Mouse (Mus musculus) limb, embryonic 14.5 days (tissue): ENCODE data around the gene Mvb12b. TPM values are rescaled to one million over a fixed set of nuclear protein-coding genes. Genes with fewer than 3 reads are reported as not detected.

Experiments
- ATAC-seq: fragments of 200-750 bp; cut with Nextera tagmentation; 2 replicates; pipeline ENCODE4 v1.8.0; 2017; ENCODE audit warnings: low read depth, moderate number of reproducible peaks, moderate TSS enrichment; ENCODE audit not compliant: low FRiP score
- DNase-seq: peaks from one replicate; pipeline ENCODE4 v3.0.0-alpha.2; 2015; ENCODE audit warnings: low spot score
- H3K27ac ChIP-seq: fragments of 300-500 bp; sonication (generic); replicated peaks from 2 replicates; pipeline ENCODE4 v1.5.1; 2014; ENCODE audit warnings: low read depth, mild to moderate bottlenecking, low read length, moderate library complexity, mixed read lengths
- H3K27me3 ChIP-seq: fragments of 300-500 bp; sonication (generic); 2 replicates; pipeline ENCODE4 v1.6.1; 2014; ENCODE audit warnings: low read length, mixed read lengths; ENCODE audit not compliant: control insufficient read depth, insufficient read depth
- H3K36me3 ChIP-seq: fragments of 300-500 bp; sonication (generic); 2 replicates; pipeline ENCODE4 v1.6.1; 2014; ENCODE audit warnings: mild to moderate bottlenecking, low read length, moderate library complexity, mixed read lengths; ENCODE audit not compliant: control insufficient read depth, insufficient read depth
- H3K4me1 ChIP-seq: fragments of 300-500 bp; sonication (generic); 2 replicates; pipeline ENCODE4 v1.6.1; 2014; ENCODE audit warnings: antibody characterized with exemption, low read length, mixed read lengths; ENCODE audit not compliant: control insufficient read depth, insufficient read depth
- H3K4me2 ChIP-seq: fragments of 300-500 bp; sonication (generic); replicated peaks from 2 replicates; pipeline ENCODE4 v1.6.1; 2014; ENCODE audit warnings: low read depth, mild to moderate bottlenecking, low read length, moderate library complexity; ENCODE audit not compliant: severe bottlenecking
- H3K4me3 ChIP-seq: fragments of 300-500 bp; sonication (generic); replicated peaks from 2 replicates; pipeline ENCODE4 v1.5.1; 2014; ENCODE audit warnings: low read length
- H3K9ac ChIP-seq: fragments of 300-500 bp; sonication (generic); 2 replicates; pipeline ENCODE4 v1.6.1; 2014; ENCODE audit warnings: mild to moderate bottlenecking, low read depth, low read length, moderate library complexity; ENCODE audit not compliant: severe bottlenecking
- H3K9me3 ChIP-seq: fragments of 300-500 bp; sonication (generic); 2 replicates; pipeline ENCODE4 v1.6.1; 2016; ENCODE audit warnings: low read length; ENCODE audit not compliant: control insufficient read depth
- POLR2A ChIP-seq: fragments of 200-500 bp; IDR thresholded peaks from 2 replicates; pipeline ENCODE4 v1.8.0; 2012; ENCODE audit warnings: inconsistent platforms, mild to moderate bottlenecking, moderate library complexity, borderline replicate concordance; ENCODE audit not compliant: insufficient read depth, insufficient read length; ENCODE audit errors: extremely low read depth
- WGBS: fragments of 180-500 bp; shearing (Covaris S2); extraction: QIAGEN DNeasy Blood & Tissue Kit; methylation state at CpG from one replicate; pipeline ENCODE4 v1.1.7; 2014; 5-methylcytosine and 5-hydroxymethylcytosine counted together
- polyA plus RNA-seq, 2 experiments: library from polyadenylated mRNA; depleted of rRNA in 1 of 2; stranded (reverse) in 1 of 2; unstranded in 1 of 2; fragments of >200 nt; fragmentation: Nextera tagmentation in 1 of 2; extraction: Ambion mirVana in 1 of 2; gene quantifications; 2 replicates each; pipeline versions ENCODE4 v1.2.1 to v1.2.3; 2012 to 2014

The Mvb12b gene
- polyA plus RNA-seq, 2 experiments: 17.5 to 26.6 TPM

DNA sequence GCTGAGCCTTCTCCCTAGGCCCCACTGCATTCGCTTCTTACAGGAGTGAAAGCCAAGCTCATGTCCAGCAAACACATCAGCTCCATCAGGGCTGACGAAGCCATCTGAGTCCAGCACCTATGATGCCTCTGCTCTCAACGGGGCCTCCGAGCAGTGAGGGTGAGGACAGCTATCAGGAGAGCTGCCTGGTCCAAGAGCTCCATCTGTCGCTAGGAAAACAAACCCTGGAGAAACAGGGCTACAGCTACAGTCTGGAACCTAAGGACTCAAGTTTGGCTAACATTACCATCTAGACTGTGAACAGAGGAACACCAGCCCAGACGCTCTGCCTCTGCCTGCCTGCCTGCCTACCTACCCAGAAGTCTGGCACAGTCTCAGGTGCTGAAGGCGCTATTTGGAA is 104.3 kb downstream of the Mvb12b start:
- Histone ChIP-seq H3K27me3 (no peaks in the 10 kb centered on the region), H3K36me3 (peaks cover 18% of the 10 kb centered on the region), H3K9me3 (peaks cover 8% of the 10 kb centered on the region), H3K27ac (peak overlapping the region; percentile 20; the same call in 1 of the 2 replicates), H3K4me1 (peaks cover 25% of the 10 kb centered on the region), H3K4me3 (no peak overlapping the region), H3K4me2 (no peak overlapping the region), H3K9ac (no peak overlapping the region)
- ATAC-seq (no peak), DNase-seq (no peak)
- no peak for TF ChIP-seq POLR2A
- 84% methylated on average over 7 of the region's 7 CpGs for WGBS

DNA sequence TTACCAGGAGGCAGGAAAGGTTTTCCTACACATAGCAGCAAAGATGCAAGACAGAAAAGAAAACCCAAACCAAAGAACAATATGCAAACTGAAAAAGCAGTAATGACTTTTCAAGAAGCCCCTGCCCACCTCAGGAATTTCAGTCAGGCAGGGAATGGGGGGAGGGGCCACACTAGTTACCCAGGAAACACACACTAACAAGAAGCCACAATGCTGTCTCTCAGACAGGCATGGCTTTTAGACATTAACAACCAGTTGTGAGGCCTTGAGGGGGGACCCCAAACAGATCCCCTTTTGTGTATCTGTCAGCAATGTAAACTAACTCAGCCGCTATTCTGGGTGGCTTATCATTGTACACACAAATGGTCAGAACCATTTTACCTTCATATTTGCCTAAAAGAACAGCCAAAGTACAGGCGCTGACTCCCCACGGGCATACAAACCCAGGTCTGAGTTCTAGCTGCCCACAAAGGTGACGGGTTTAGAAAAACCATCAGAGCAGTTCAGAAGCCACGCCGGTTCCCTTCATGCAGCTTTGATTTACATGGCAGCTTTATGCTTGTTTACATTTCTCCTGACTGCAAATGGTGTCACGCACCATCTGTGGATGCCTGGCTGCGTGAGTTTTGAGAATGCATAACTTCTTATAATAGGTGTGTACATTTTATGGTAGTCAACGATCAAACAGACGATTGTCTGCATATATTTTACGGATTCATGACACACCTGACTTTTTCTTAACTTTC is 105.9 kb downstream of the Mvb12b start:
- H3K4me2 ChIP-seq: no peak overlapping the region
- WGBS: 41% methylated on average over 11 of the region's 11 CpGs

DNA sequence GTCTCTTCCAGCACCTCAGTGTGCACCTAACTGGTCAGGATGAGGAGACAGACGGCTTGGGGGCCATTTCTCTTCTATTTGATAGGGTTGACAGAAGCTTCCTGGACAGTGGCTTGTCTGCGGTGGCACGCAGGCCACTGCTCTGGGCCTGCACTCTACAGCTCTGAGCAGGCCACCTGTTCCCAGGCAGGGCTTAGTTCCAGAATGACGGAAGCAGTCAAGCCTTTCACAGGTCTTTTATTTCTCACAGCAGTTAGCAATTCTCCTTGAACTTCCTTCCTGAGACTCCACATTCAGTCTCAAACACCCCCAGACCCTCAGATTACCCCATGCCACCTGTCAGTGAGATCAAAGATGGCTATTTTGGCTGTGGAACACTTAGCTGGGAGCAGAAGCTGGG is 109.3 kb downstream of the Mvb12b start:
- 96% methylated on average over 4 of the region's 4 CpGs for WGBS
- no peak for DNase-seq
- Histone ChIP-seq H3K27ac (no peak overlapping the region), H3K4me2 (no peak overlapping the region), H3K9me3 (peaks cover 20% of the 10 kb centered on the region), H3K27me3 (no peaks in the 10 kb centered on the region), H3K4me1 (peaks cover 36% of the 10 kb centered on the region), H3K4me3 (no peak overlapping the region), H3K9ac (no peak overlapping the region), H3K36me3 (peaks cover 26% of the 10 kb centered on the region)
- no peak for TF ChIP-seq POLR2A
- ATAC-seq: no peak

More for the DNA sequence above, 105.9 kb downstream of the Mvb12b start:
- peak; percentile 56 for DNase-seq
- TF ChIP-seq POLR2A: no peak
- no peaks in the 10 kb centered on the region for H3K27me3 ChIP-seq
- peaks cover 18% of the 10 kb centered on the region; the same call in 1 of the 2 replicates for H3K4me1 ChIP-seq
- no peak overlapping the region for H3K4me3 ChIP-seq
- H3K36me3 ChIP-seq: peaks cover 26% of the 10 kb centered on the region
- no peak overlapping the region for H3K27ac ChIP-seq
- ATAC-seq: 0 out of 2 replicates have a peak, but pooled peaks have one; percentile 28
- no peak overlapping the region for H3K9ac ChIP-seq
- H3K9me3 ChIP-seq: peaks cover 20% of the 10 kb centered on the region

DNA sequence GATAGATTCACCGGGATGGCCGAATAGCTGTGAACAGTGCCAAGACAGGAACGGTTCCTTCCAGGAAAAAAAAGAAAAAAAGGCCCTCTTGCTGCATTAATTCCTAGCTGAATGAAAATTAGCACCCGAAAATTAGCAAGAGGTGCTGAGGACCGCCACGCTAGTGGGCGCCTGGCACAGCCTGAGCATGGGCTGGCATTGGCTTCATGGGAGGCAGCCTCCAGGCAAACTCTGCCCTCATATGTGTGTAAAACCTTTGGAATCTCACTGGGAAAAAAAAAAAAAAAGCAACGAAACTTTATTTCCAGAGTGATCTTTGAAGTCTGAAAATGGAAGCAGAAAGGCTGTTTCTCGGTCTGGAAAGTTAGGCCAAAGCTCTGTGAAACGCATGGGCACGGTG is 110.7 kb downstream of the Mvb12b start:
- no peak for TF ChIP-seq POLR2A
- no peak for ATAC-seq
- Histone ChIP-seq H3K27me3 (no peaks in the 10 kb centered on the region), H3K4me1 (peaks cover 43% of the 10 kb centered on the region), H3K4me2 (no peak overlapping the region), H3K36me3 (peaks cover 26% of the 10 kb centered on the region), H3K9me3 (peaks cover 20% of the 10 kb centered on the region), H3K27ac (peak overlapping the region; percentile 63), H3K9ac (no peak overlapping the region), H3K4me3 (no peak overlapping the region)
- DNase-seq: no peak
- 86% methylated on average over 11 of the region's 11 CpGs for WGBS

DNA sequence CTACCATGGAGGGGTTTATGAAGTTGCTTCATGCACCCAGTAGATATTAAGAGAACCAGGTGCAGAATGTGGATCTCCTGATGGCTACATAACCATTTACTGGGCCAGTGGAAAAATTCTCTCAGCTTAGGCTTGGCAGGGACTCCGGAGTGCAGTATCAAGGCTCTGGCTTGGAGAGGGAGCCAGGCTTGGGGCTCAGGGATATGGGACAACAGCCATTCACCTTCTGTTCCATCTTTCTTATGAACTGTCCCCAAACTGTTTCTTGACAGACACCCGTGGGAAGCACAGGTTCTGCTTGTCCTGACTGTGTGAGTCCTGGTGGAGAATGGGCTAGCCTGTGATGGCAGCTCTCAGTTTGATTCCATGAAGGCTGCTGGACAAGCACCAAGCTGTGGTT is 112.9 kb downstream of the Mvb12b start:
- no peak for DNase-seq
- peaks cover 20% of the 10 kb centered on the region for H3K9me3 ChIP-seq
- H3K4me3 ChIP-seq: no peak overlapping the region
- peaks cover 26% of the 10 kb centered on the region for H3K36me3 ChIP-seq
- no peak for TF ChIP-seq POLR2A
- no peaks in the 10 kb centered on the region for H3K27me3 ChIP-seq
- no peak for ATAC-seq
- H3K4me2 ChIP-seq: no peak overlapping the region
- WGBS: 61% methylated on average over 2 of the region's 2 CpGs
- H3K4me1 ChIP-seq: peaks cover 35% of the 10 kb centered on the region
- H3K27ac ChIP-seq: peak overlapping the region; percentile 84
- no peak overlapping the region for H3K9ac ChIP-seq
